ENCODE assay signal across 24 mouse cellular contexts in genomic region chr3:63852828-63853227, GRCm38 (mm10). TPM values are rescaled to one million over a fixed set of nuclear protein-coding genes. Genes with fewer than 3 reads are reported as not detected.
"Had no signal": no experiment of that assay in that cellular context is flagged by ENCODE, and none has a peak within 500 bp of the region (broad histone marks: within the 10 kb centered on the region; RNA-seq: fewer than 3 reads in every experiment).

No protein-coding gene starts in this region.

- DNase-seq: liver, embryonic 13.5 days; liver, postnatal 0 days; lung, adult 2 months; lung, postnatal 14 days; lung, postnatal 36 days; midbrain, embryonic 14.5 days; retina, postnatal 1 day; right cerebral cortex, adult 18-20 months; right cerebral cortex, postnatal 25 days; right cerebral cortex, postnatal 4 days; spleen, adult 18-20 months; thymus, adult 18-20 months; thymus, postnatal 14 days; thymus, postnatal 36 days had no signal

- H3K4me2 ChIP-seq: liver, embryonic 13.5 days; liver, embryonic 15.5 days; lung, embryonic 15.5 days; midbrain, embryonic 12.5 days; neural tube, embryonic 12.5 days had no signal

- H3K9me3 ChIP-seq: liver, embryonic 13.5 days; liver, embryonic 15.5 days; lung, embryonic 15.5 days; megakaryocyte, embryonic 14.5 days; midbrain, embryonic 10.5 days; midbrain, embryonic 12.5 days; neural tube, embryonic 12.5 days had no signal

- H3K4me3 ChIP-seq: liver, embryonic 13.5 days; liver, embryonic 15.5 days; lung, embryonic 15.5 days; megakaryocyte, embryonic 14.5 days; midbrain, embryonic 10.5 days; midbrain, embryonic 12.5 days; myocyte; neural tube, embryonic 12.5 days had no signal

- H3K27ac ChIP-seq: liver, embryonic 13.5 days; liver, embryonic 15.5 days; lung, embryonic 15.5 days; macrophage; midbrain, embryonic 10.5 days; midbrain, embryonic 12.5 days; neural tube, embryonic 12.5 days had no signal

- ATAC-seq: liver, postnatal 0 days; lung, postnatal 0 days; midbrain, embryonic 16.5 days had no signal

- H3K36me3 ChIP-seq: liver, embryonic 13.5 days; liver, embryonic 15.5 days; lung, embryonic 15.5 days; midbrain, embryonic 12.5 days; neural tube, embryonic 12.5 days had no signal

- H3K9ac ChIP-seq: liver, embryonic 13.5 days; liver, embryonic 15.5 days; liver, postnatal 0 days; lung, embryonic 15.5 days; midbrain, embryonic 12.5 days; neural tube, embryonic 12.5 days had no signal

- H3K27me3 ChIP-seq: liver, embryonic 13.5 days; liver, embryonic 15.5 days; lung, embryonic 15.5 days; megakaryocyte, embryonic 14.5 days; midbrain, embryonic 12.5 days; neural tube, embryonic 12.5 days had no signal

- H3K4me1 ChIP-seq: liver, embryonic 13.5 days; liver, embryonic 15.5 days; lung, embryonic 15.5 days; megakaryocyte, embryonic 14.5 days had no signal

RNA-seq across cellular contexts. Expression of gene Plch1, which starts 46.4 kb away (rescaled TPM):
- polyA plus RNA-seq: macrophage had no signal
